Mouse (Mus musculus) left cerebral cortex, postnatal 25 days (tissue): ENCODE data around the gene Hist2h2be. TPM values are rescaled to one million over a fixed set of nuclear protein-coding genes. Genes with fewer than 3 reads are reported as not detected.

Source experiments
- microRNA-seq, 2 experiments: library from miRNA; unstranded; fragments of <30 nt; microRNA quantifications; one replicate each; pipeline ENCODE4 v1.2.0; 2022
- total RNA-seq, 2 experiments: library from RNA; stranded (reverse); gene quantifications; 2 replicates each; pipeline ENCODE4 v1.2.3; 2021

Hist2h2be gene
- total RNA-seq, 2 experiments from 2014 or later, result 5.4 to 5.9 TPM

Small RNA genes lying within 50 kb of the gene (microRNA-seq; reads per million reads assigned to microRNA genes)
- 0 reads per million in 2 experiments for gene Gm44492
- 0 reads per million in 2 experiments for gene Gm47311
- 0 reads per million in 2 experiments for gene Gm47313

Other genes starting within 250 kb of the Hist2h2be start
- gene Plekho1, start 225.1 kb upstream of the Hist2h2be start, total RNA-seq, result 10 to 100 TPM; 71.6 to 84.8 TPM
- gene Vps45, start 162.7 kb upstream of the Hist2h2be start, total RNA-seq, result 10 to 100 TPM; 41.8 to 47.1 TPM
- 10 to 100 TPM; 24.6 to 27.7 TPM for gene Otud7b, start 116.6 kb upstream of the Hist2h2be start, total RNA-seq
- 1 to 10 TPM; 6.4 to 6.8 TPM for gene Mtmr11, start 59.1 kb upstream of the Hist2h2be start, total RNA-seq
- 10 to 100 TPM; 39.6 to 43.4 TPM for gene Sf3b4, start 48.8 kb upstream of the Hist2h2be start, total RNA-seq
- 100 to 1,000 TPM; 429 to 435 TPM for gene Sv2a, start 40.0 kb upstream of the Hist2h2be start, total RNA-seq
- gene Bola1, start 1.4 kb upstream of the Hist2h2be start, total RNA-seq, result 10 to 100 TPM; 15.6 to 16.9 TPM
- gene Hist2h2ab, start 1.3 kb upstream of the Hist2h2be start, total RNA-seq, result 1 to 10 TPM; 4.8 to 8.9 TPM
- 10 to 100 TPM; 18.3 to 24.3 TPM for gene Hist2h2ac, start 239 bp upstream of the Hist2h2be start, total RNA-seq
- gene Hist2h3c2, start 18.0 kb downstream of the Hist2h2be start, total RNA-seq, result 1 to 10 TPM; 5.6 to 7.5 TPM
- 100 to 1,000 TPM; 158 to 179 TPM for gene Hist2h2aa2, start 19.2 kb downstream of the Hist2h2be start, total RNA-seq
- gene Hist2h2aa1, start 24.4 kb downstream of the Hist2h2be start, total RNA-seq, result 1 to 10 TPM; 6.9 to 9.0 TPM
- not detected for gene Hist2h3c1, start 25.6 kb downstream of the Hist2h2be start, total RNA-seq
- 10 to 100 TPM; 25.6 to 30.9 TPM for gene Hist2h4, start 42.2 kb downstream of the Hist2h2be start, total RNA-seq
- gene Hist2h3b, start 47.5 kb downstream of the Hist2h2be start, total RNA-seq, result 10 to 100 TPM; 41.5 to 49.1 TPM
- gene Hist2h2bb, start 48.6 kb downstream of the Hist2h2be start, total RNA-seq, result 100 to 1,000 TPM; 102 to 120 TPM
- gene Fcgr1, start 72.8 kb downstream of the Hist2h2be start, total RNA-seq, result 1 to 10 TPM; 2.3 to 2.8 TPM
- gene BC107364, start 231.2 kb downstream of the Hist2h2be start, total RNA-seq, result not detected